Mouse (Mus musculus) forebrain, embryonic 13.5 days (tissue): ENCODE data around the gene Best2. TPM values are rescaled to one million over a fixed set of nuclear protein-coding genes. Genes with fewer than 3 reads are reported as not detected.
A peak's percentile ranks its signal among the peaks of the same experiment; 100 is the strongest.

ENCODE experiments used
- ATAC-seq: fragments of 200-750 bp; cut with Nextera tagmentation; 2 replicates; pipeline ENCODE4 v1.8.0; 2017
- H3K27ac ChIP-seq: fragments of 300-500 bp; sonication (generic); 2 replicates; pipeline ENCODE4 v1.5.1; 2015; ENCODE audit warnings: inconsistent platforms, mild to moderate bottlenecking, moderate library complexity
- H3K27me3 ChIP-seq: fragments of 300-500 bp; sonication (generic); 2 replicates; pipeline ENCODE4 v1.6.1; 2015; ENCODE audit warnings: mild to moderate bottlenecking, inconsistent platforms
- H3K36me3 ChIP-seq: fragments of 300-500 bp; sonication (generic); 2 replicates; pipeline ENCODE4 v1.6.1; 2015; ENCODE audit warnings: mild to moderate bottlenecking, inconsistent platforms; ENCODE audit not compliant: poor library complexity, severe bottlenecking
- H3K4me1 ChIP-seq: fragments of 300-500 bp; sonication (generic); 2 replicates; pipeline ENCODE4 v1.6.1; 2015; ENCODE audit warnings: inconsistent platforms
- H3K4me2 ChIP-seq: fragments of 300-500 bp; sonication (generic); 2 replicates; pipeline ENCODE4 v1.6.1; 2015; ENCODE audit warnings: inconsistent platforms, mild to moderate bottlenecking, moderate library complexity
- H3K4me3 ChIP-seq: fragments of 300-500 bp; sonication (generic); 2 replicates; pipeline ENCODE4 v1.5.1; 2015; ENCODE audit warnings: mild to moderate bottlenecking, inconsistent platforms
- H3K9ac ChIP-seq: fragments of 300-500 bp; sonication (generic); 2 replicates; pipeline ENCODE4 v1.6.1; 2015; ENCODE audit warnings: mild to moderate bottlenecking, inconsistent platforms
- H3K9me3 ChIP-seq: fragments of 300-500 bp; sonication (generic); replicated peaks from 2 replicates; pipeline ENCODE4 v1.6.1; 2016; ENCODE audit warnings: inconsistent platforms
- WGBS: fragments of 180-500 bp; shearing (Covaris S2); methylation state at CpG from one replicate; pipeline ENCODE4 v1.1.7; 2015; 5-methylcytosine and 5-hydroxymethylcytosine counted together
- polyA plus RNA-seq: library from polyadenylated mRNA; unstranded; fragments of >200 nt; fragmentation: Nextera tagmentation; extraction: Ambion mirVana; gene quantifications from 2 replicates; pipeline ENCODE4 v1.2.1, GENCODE M21; 2015

Best2 gene
- polyA plus RNA-seq, 1 experiment from 2014 or later = not detected

- peak within 1 kb of the TSS; percentile 51 for H3K4me3 ChIP-seq
- ATAC-seq = peak; percentile 31
- peaks cover 71% of the 10 kb centered on the region for H3K4me1 ChIP-seq
- peak within 1 kb of the TSS; percentile 96 for H3K4me2 ChIP-seq
- H3K27me3 ChIP-seq = peaks cover 55% of the 10 kb centered on the region
- H3K9ac ChIP-seq = peak within 1 kb of the TSS; percentile 72
- H3K9me3 ChIP-seq = no peaks in the 10 kb centered on the region
- 1% methylated on average over 63 of the region's 63 CpGs for WGBS
- H3K36me3 ChIP-seq = peaks cover 20% of the 10 kb centered on the region
- no peak within 1 kb of the TSS; the same call in 1 of the 2 replicates for H3K27ac ChIP-seq
Measured at GRCm38 (mm10) chr8:84978248-84978940, 35.9 kb downstream of the Best2 start, which contains the start of gene Junb. Junb (minus strand) TSS chr8:84978718.

- peak overlapping the region; percentile 96 for H3K4me2 ChIP-seq
- peaks cover 71% of the 10 kb centered on the region for H3K4me1 ChIP-seq
- WGBS = under 1% methylated on average over 70 of the region's 70 CpGs
- H3K27me3 ChIP-seq = peaks cover 54% of the 10 kb centered on the region
- no peak overlapping the region; the same call in 1 of the 2 replicates for H3K27ac ChIP-seq
- ATAC-seq = no peak
- H3K9me3 ChIP-seq = no peaks in the 10 kb centered on the region
- peak overlapping the region; percentile 51 for H3K4me3 ChIP-seq
- peaks cover 27% of the 10 kb centered on the region for H3K36me3 ChIP-seq
- H3K9ac ChIP-seq = peak overlapping the region; percentile 72
Measured at GRCm38 (mm10) chr8:84977435-84978247, 36.7 kb downstream of the Best2 start.

- Histone ChIP-seq H3K27ac (no peak overlapping the region), H3K4me2 (peak overlapping the region; percentile 96), H3K4me3 (peak overlapping the region; percentile 51), H3K4me1 (peaks cover 74% of the 10 kb centered on the region), H3K27me3 (peaks cover 46% of the 10 kb centered on the region), H3K9me3 (no peaks in the 10 kb centered on the region), H3K9ac (peak overlapping the region; percentile 72), H3K36me3 (peaks cover 35% of the 10 kb centered on the region)
- ATAC-seq = no peak
- 5% methylated on average over 24 of the region's 25 CpGs for WGBS
Measured at GRCm38 (mm10) chr8:84976763-84977434, 37.4 kb downstream of the Best2 start.

GRCm38 (mm10) chr8:84976031-84976762, 38.1 kb downstream of the Best2 start:
- Histone ChIP-seq H3K27me3 (peaks cover 42% of the 10 kb centered on the region), H3K27ac (peak overlapping the region; percentile 54; the same call in 1 of the 2 replicates), H3K4me1 (peaks cover 78% of the 10 kb centered on the region), H3K4me3 (peak overlapping the region; percentile 51), H3K36me3 (peaks cover 42% of the 10 kb centered on the region), H3K9me3 (no peaks in the 10 kb centered on the region), H3K9ac (peak overlapping the region; percentile 72), H3K4me2 (peak overlapping the region; percentile 96)
- peak; percentile 90 for ATAC-seq
- under 1% methylated on average over 61 of the region's 61 CpGs for WGBS

GRCm38 (mm10) chr8:84975434-84975833, 38.9 kb downstream of the Best2 start:
- ATAC-seq = no peak
- Histone ChIP-seq H3K4me3 (peak overlapping the region; percentile 51; the same call in 1 of the 2 replicates), H3K9ac (peak overlapping the region; percentile 72; the same call in 1 of the 2 replicates), H3K4me2 (peak overlapping the region; percentile 96), H3K27ac (no peak overlapping the region), H3K4me1 (peaks cover 78% of the 10 kb centered on the region), H3K27me3 (peaks cover 35% of the 10 kb centered on the region), H3K9me3 (no peaks in the 10 kb centered on the region), H3K36me3 (peaks cover 47% of the 10 kb centered on the region)
- 34% methylated on average over 7 of the region's 7 CpGs for WGBS

- H3K4me1 ChIP-seq = peaks cover 72% of the 10 kb centered on the region
Measured at GRCm38 (mm10) chr8:84974543-84975142, 39.7 kb downstream of the Best2 start.

GRCm38 (mm10) chr8:84973803-84974542, 40.4 kb downstream of the Best2 start:
- H3K4me2 ChIP-seq = no peak overlapping the region
- peaks cover 22% of the 10 kb centered on the region for H3K27me3 ChIP-seq
- no peak overlapping the region for H3K27ac ChIP-seq
- no peak overlapping the region for H3K4me3 ChIP-seq
- peaks cover 47% of the 10 kb centered on the region for H3K36me3 ChIP-seq
- no peak overlapping the region for H3K9ac ChIP-seq
- ATAC-seq = no peak
- H3K4me1 ChIP-seq = peaks cover 66% of the 10 kb centered on the region
- H3K9me3 ChIP-seq = no peaks in the 10 kb centered on the region
- 62% methylated on average over 4 of the region's 4 CpGs for WGBS

More at GRCm38 (mm10) chr8:84974543-84975142, 39.7 kb downstream of the Best2 start:
- H3K4me3 ChIP-seq = no peak overlapping the region
- peaks cover 29% of the 10 kb centered on the region for H3K27me3 ChIP-seq
- no peaks in the 10 kb centered on the region for H3K9me3 ChIP-seq
- no peak for ATAC-seq
- H3K9ac ChIP-seq = no peak overlapping the region
- H3K36me3 ChIP-seq = peaks cover 47% of the 10 kb centered on the region
- 83% methylated on average over 8 of the region's 8 CpGs for WGBS
- H3K27ac ChIP-seq = no peak overlapping the region
- H3K4me2 ChIP-seq = no peak overlapping the region

- Histone ChIP-seq H3K9me3 (no peaks in the 10 kb centered on the region), H3K4me2 (no peak overlapping the region), H3K36me3 (peaks cover 47% of the 10 kb centered on the region), H3K4me1 (peaks cover 66% of the 10 kb centered on the region), H3K4me3 (no peak overlapping the region), H3K27me3 (peaks cover 13% of the 10 kb centered on the region), H3K27ac (no peak overlapping the region), H3K9ac (no peak overlapping the region)
- ATAC-seq = no peak
- WGBS = 94% methylated on average over 1 of the region's 1 CpGs
Measured at GRCm38 (mm10) chr8:84973079-84973478, 41.3 kb downstream of the Best2 start.

GRCm38 (mm10) chr8:84970913-84971312, 43.4 kb downstream of the Best2 start:
- 0 out of 2 replicates have a peak overlapping the region, but pooled peaks have one; percentile 2 for H3K27ac ChIP-seq
- ATAC-seq = no peak
- H3K36me3 ChIP-seq = peaks cover 47% of the 10 kb centered on the region
- H3K27me3 ChIP-seq = no peaks in the 10 kb centered on the region
- H3K9me3 ChIP-seq = no peaks in the 10 kb centered on the region
- H3K4me2 ChIP-seq = peak overlapping the region; percentile 88
- H3K4me3 ChIP-seq = peak overlapping the region; percentile 69
- H3K9ac ChIP-seq = peak overlapping the region; percentile 90
- H3K4me1 ChIP-seq = peaks cover 46% of the 10 kb centered on the region
- WGBS = 65% methylated on average over 5 of the region's 5 CpGs

- peak overlapping the region; percentile 90 for H3K9ac ChIP-seq
- 5% methylated on average over 21 of the region's 21 CpGs for WGBS
- peak overlapping the region; percentile 69 for H3K4me3 ChIP-seq
- no peaks in the 10 kb centered on the region for H3K27me3 ChIP-seq
- peak overlapping the region; percentile 88 for H3K4me2 ChIP-seq
- no peaks in the 10 kb centered on the region for H3K9me3 ChIP-seq
- no peak for ATAC-seq
- H3K36me3 ChIP-seq = peaks cover 46% of the 10 kb centered on the region
- peaks cover 42% of the 10 kb centered on the region for H3K4me1 ChIP-seq
- peak overlapping the region; percentile 76 for H3K27ac ChIP-seq
Measured at GRCm38 (mm10) chr8:84970135-84970790, 44.1 kb downstream of the Best2 start.
